Mouse (Mus musculus) forelimb bud, embryonic 11.5 days (tissue): Measurements from ENCODE around the gene Aagab.

Source experiments
- DNase-seq: peaks from one replicate; pipeline ENCODE4 v3.0.0-alpha.2; 2012; ENCODE audit warnings: low read depth, low spot score

Aagab gene

GRCm38 (mm10) chr9:63606594-63606993 is 4.1 kb downstream of the Aagab start:
- DNase-seq = no peak

- no peak for DNase-seq
Measured at GRCm38 (mm10) chr9:63608006-63608405, 5.5 kb downstream of the Aagab start.

GRCm38 (mm10) chr9:63609246-63609645 is 6.8 kb downstream of the Aagab start:
- no peak for DNase-seq

- DNase-seq = no peak
Measured at GRCm38 (mm10) chr9:63609776-63610175, 7.3 kb downstream of the Aagab start.

- no peak for DNase-seq
Measured at GRCm38 (mm10) chr9:63610231-63610630, 7.8 kb downstream of the Aagab start.

GRCm38 (mm10) chr9:63610841-63611366 is 8.4 kb downstream of the Aagab start:
- peak; percentile 63 for DNase-seq

- DNase-seq = no peak
Measured at GRCm38 (mm10) chr9:63611967-63612366, 9.5 kb downstream of the Aagab start.

- peak; percentile 57 for DNase-seq
Measured at GRCm38 (mm10) chr9:63612565-63613515, 10.4 kb downstream of the Aagab start.

GRCm38 (mm10) chr9:63613569-63613968 is 11.1 kb downstream of the Aagab start:
- DNase-seq = no peak

GRCm38 (mm10) chr9:63614018-63614985 is 11.8 kb downstream of the Aagab start:
- peak; percentile 55 for DNase-seq

GRCm38 (mm10) chr9:63617967-63618366 is 15.5 kb downstream of the Aagab start:
- DNase-seq = no peak

- DNase-seq = no peak
Measured at GRCm38 (mm10) chr9:63623895-63624569, 21.6 kb downstream of the Aagab start.

- DNase-seq = no peak
Measured at GRCm38 (mm10) chr9:63625090-63625756, 22.8 kb downstream of the Aagab start.

GRCm38 (mm10) chr9:63632045-63632444 is 29.6 kb downstream of the Aagab start:
- no peak for DNase-seq

GRCm38 (mm10) chr9:63632924-63633323 is 30.5 kb downstream of the Aagab start:
- DNase-seq = no peak

GRCm38 (mm10) chr9:63633334-63633733 is 30.9 kb downstream of the Aagab start:
- no peak for DNase-seq

GRCm38 (mm10) chr9:63636113-63636512 is 33.7 kb downstream of the Aagab start:
- no peak for DNase-seq

GRCm38 (mm10) chr9:63641983-63642646 is 39.7 kb downstream of the Aagab start:
- DNase-seq = no peak

GRCm38 (mm10) chr9:63644011-63644410 is 41.6 kb downstream of the Aagab start:
- DNase-seq = no peak

- DNase-seq = no peak
Measured at GRCm38 (mm10) chr9:63645084-63645483, 42.6 kb downstream of the Aagab start.
